Comparison of ENCODE assay signal across 19 mouse cellular contexts in genomic region chr1:151596562-151596961, GRCm38 (mm10). TPM values are rescaled to one million over a fixed set of nuclear protein-coding genes. Genes with fewer than 3 reads are reported as not detected.
A peak's percentile ranks its signal among the peaks of the same experiment; 100 is the strongest.
DNase-seq lines count a peak whose midpoint lies in the region; ATAC-seq and TF ChIP-seq lines count a peak whose summit lies in the region.
"Had no signal": no experiment of that assay in that cellular context is flagged by ENCODE, and none has a peak within 500 bp of the region (broad histone marks: within the 10 kb centered on the region; RNA-seq: fewer than 3 reads in every experiment).

No protein-coding gene starts in this region.

- DNase-seq in gastrocnemius, adult 2 months: peak; percentile 51
- no peak for DNase-seq in gastrocnemius, postnatal 10 days
- DNase-seq in stomach, postnatal 0 days (ENCODE audit: low spot score): no peak
- DNase-seq in lung, adult 18-20 months: no peak
- no peak for DNase-seq in cerebellum, postnatal 25 days
- DNase-seq: adrenal gland, postnatal 10 days; cerebellum, adult 9-10 months; lung, embryonic 14.5 days; thymus, postnatal 14 days had no signal

- no peaks in the 10 kb centered on the region for H3K27me3 ChIP-seq in kidney, embryonic 16.5 days (ENCODE audit: insufficient read depth, low read length)
- no peaks in the 10 kb centered on the region for H3K27me3 ChIP-seq in kidney, embryonic 14.5 days (ENCODE audit: control insufficient read depth, insufficient read depth, low read length)
- H3K27me3 ChIP-seq in stomach, embryonic 16.5 days (ENCODE audit: control insufficient read depth, insufficient read depth, low read length): no peaks in the 10 kb centered on the region
- H3K27me3 ChIP-seq in stomach, postnatal 0 days (ENCODE audit: control insufficient read depth, insufficient read depth, low read length): no peaks in the 10 kb centered on the region
- H3K27me3 ChIP-seq: embryonic facial prominence, embryonic 15.5 days; heart, embryonic 15.5 days; hindbrain, embryonic 12.5 days; kidney, embryonic 15.5 days; midbrain, embryonic 13.5 days had no signal

- TF ChIP-seq EP300 in stomach, postnatal 0 days (optimal IDR thresholded peaks at IDR 0.05): no peak

- TF ChIP-seq CTCF in gastrocnemius, adult 2 months (IDR thresholded peaks at IDR 0.05): no peak
- TF ChIP-seq CTCF in stomach, postnatal 0 days (IDR thresholded peaks at IDR 0.05; ENCODE audit: low read depth): no peak

- H3K36me3 ChIP-seq in kidney, embryonic 16.5 days (ENCODE audit: insufficient read depth, low read length): no peaks in the 10 kb centered on the region
- no peaks in the 10 kb centered on the region for H3K36me3 ChIP-seq in kidney, embryonic 14.5 days (ENCODE audit: control insufficient read depth, insufficient read depth, low read length)
- H3K36me3 ChIP-seq in stomach, embryonic 16.5 days (ENCODE audit: control insufficient read depth, insufficient read depth, low read length): no peaks in the 10 kb centered on the region
- H3K36me3 ChIP-seq in stomach, postnatal 0 days (ENCODE audit: control insufficient read depth, insufficient read depth, low read length): no peaks in the 10 kb centered on the region
- H3K36me3 ChIP-seq: embryonic facial prominence, embryonic 15.5 days; heart, embryonic 15.5 days; hindbrain, embryonic 12.5 days; kidney, embryonic 15.5 days; midbrain, embryonic 13.5 days had no signal

- no peak overlapping the region for H3K4me2 ChIP-seq in kidney, embryonic 16.5 days (replicated peaks; ENCODE audit: low read depth, low read length)
- H3K4me2 ChIP-seq in kidney, embryonic 14.5 days (replicated peaks; ENCODE audit: low read depth, low read length): no peak overlapping the region
- no peak overlapping the region for H3K4me2 ChIP-seq in stomach, embryonic 16.5 days (ENCODE audit: low read depth, low read length)
- H3K4me2 ChIP-seq in stomach, postnatal 0 days (replicated peaks; ENCODE audit: low read depth): no peak overlapping the region
- H3K4me2 ChIP-seq: embryonic facial prominence, embryonic 15.5 days; heart, embryonic 15.5 days; hindbrain, embryonic 12.5 days; kidney, embryonic 15.5 days; lung, embryonic 14.5 days; midbrain, embryonic 13.5 days had no signal

- peak overlapping the region; percentile 66 for H3K27ac ChIP-seq in gastrocnemius, adult 2 months
- H3K27ac ChIP-seq in kidney, embryonic 16.5 days (ENCODE audit: low read length): no peak overlapping the region
- H3K27ac ChIP-seq in kidney, embryonic 14.5 days (ENCODE audit: low read depth, low read length): no peak overlapping the region
- H3K27ac ChIP-seq in stomach, embryonic 16.5 days (ENCODE audit: low read length): 0 out of 2 replicates have a peak overlapping the region, but pooled peaks have one; percentile 8
- no peak overlapping the region for H3K27ac ChIP-seq in stomach, postnatal 0 days (replicated peaks)
- H3K27ac ChIP-seq: embryonic facial prominence, embryonic 15.5 days; heart, embryonic 15.5 days; hindbrain, embryonic 12.5 days; kidney, embryonic 15.5 days; midbrain, embryonic 13.5 days had no signal

- peak overlapping the region; percentile 32 for H3K4me3 ChIP-seq in gastrocnemius, adult 2 months
- no peak overlapping the region for H3K4me3 ChIP-seq in kidney, embryonic 16.5 days (ENCODE audit: low read length)
- no peak overlapping the region for H3K4me3 ChIP-seq in kidney, embryonic 14.5 days (ENCODE audit: low read length)
- no peak overlapping the region for H3K4me3 ChIP-seq in stomach, embryonic 16.5 days (replicated peaks; ENCODE audit: low read length)
- no peak overlapping the region for H3K4me3 ChIP-seq in stomach, postnatal 0 days (ENCODE audit: low read depth, low read length)
- H3K4me3 ChIP-seq: embryonic facial prominence, embryonic 15.5 days; heart, embryonic 15.5 days; hindbrain, embryonic 12.5 days; kidney, embryonic 15.5 days; midbrain, embryonic 13.5 days had no signal

- H3K4me1 ChIP-seq in kidney, embryonic 16.5 days (ENCODE audit: insufficient read depth, low read length): peaks cover 9% of the 10 kb centered on the region; the same call in 1 of the 2 replicates
- no peaks in the 10 kb centered on the region for H3K4me1 ChIP-seq in kidney, embryonic 14.5 days (ENCODE audit: control insufficient read depth, insufficient read depth, low read length)
- peaks cover 16% of the 10 kb centered on the region; the same call in 1 of the 2 replicates for H3K4me1 ChIP-seq in stomach, embryonic 16.5 days (ENCODE audit: control insufficient read depth, insufficient read depth, low read length)
- H3K4me1 ChIP-seq in stomach, postnatal 0 days (replicated peaks; ENCODE audit: control insufficient read depth, insufficient read depth): no peaks in the 10 kb centered on the region

- intact Hi-C loops in gastrocnemius, adult 2 months (cut with DNase I): no loop called here

- peak; percentile 51; the same call in 1 of the 2 replicates for ATAC-seq in kidney, embryonic 16.5 days (ENCODE audit: low FRiP score, low TSS enrichment)
- ATAC-seq in kidney, embryonic 14.5 days (ENCODE audit: low FRiP score, low TSS enrichment): no peak
- no peak for ATAC-seq in stomach, embryonic 16.5 days (ENCODE audit: insufficient read depth, low FRiP score)
- ATAC-seq in stomach, postnatal 0 days (ENCODE audit: low FRiP score, low TSS enrichment): no peak
- ATAC-seq: forebrain, embryonic 14.5 days; intestine, postnatal 0 days; midbrain, embryonic 13.5 days had no signal

- 53% methylated on average over 8 of the region's 8 CpGs for WGBS in kidney, embryonic 16.5 days
- 54% methylated on average over 8 of the region's 8 CpGs for WGBS in kidney, embryonic 14.5 days
- WGBS in stomach, embryonic 16.5 days: 47% methylated on average over 8 of the region's 8 CpGs
- 41% methylated on average over 8 of the region's 8 CpGs for WGBS in stomach, postnatal 0 days

- H3K9me3 ChIP-seq in kidney, embryonic 16.5 days (ENCODE audit: low read length): no peaks in the 10 kb centered on the region
- H3K9me3 ChIP-seq in kidney, embryonic 14.5 days (ENCODE audit: control insufficient read depth, low read length): no peaks in the 10 kb centered on the region
- no peaks in the 10 kb centered on the region for H3K9me3 ChIP-seq in stomach, embryonic 16.5 days (replicated peaks; ENCODE audit: control insufficient read depth, low read length)
- no peaks in the 10 kb centered on the region for H3K9me3 ChIP-seq in stomach, postnatal 0 days (ENCODE audit: control insufficient read depth, low read length)
- H3K9me3 ChIP-seq: embryonic facial prominence, embryonic 15.5 days; heart, embryonic 15.5 days; hindbrain, embryonic 12.5 days; kidney, embryonic 15.5 days had no signal

- no peak overlapping the region for H3K9ac ChIP-seq in kidney, embryonic 16.5 days (replicated peaks; ENCODE audit: low read length)
- no peak overlapping the region for H3K9ac ChIP-seq in kidney, embryonic 14.5 days (ENCODE audit: low read depth, low read length)
- no peak overlapping the region for H3K9ac ChIP-seq in stomach, embryonic 16.5 days (ENCODE audit: low read length)
- no peak overlapping the region for H3K9ac ChIP-seq in stomach, postnatal 0 days (ENCODE audit: low read length)
- H3K9ac ChIP-seq: embryonic facial prominence, embryonic 15.5 days; heart, embryonic 15.5 days; hindbrain, embryonic 12.5 days; kidney, embryonic 15.5 days; lung, embryonic 14.5 days; midbrain, embryonic 13.5 days had no signal

RNA-seq across cellular contexts. Expression of gene Fam129a, which starts 25.6 kb away (rescaled TPM):
- total RNA-seq in gastrocnemius, adult 2 months (2021): 10 to 100 TPM in 1 of 2 experiments, 1 to 10 TPM in 1; 7.9 to 10.2 TPM
- 10 to 100 TPM; 35.8 to 45.5 TPM for total RNA-seq in gastrocnemius, postnatal 10 days (2021)
- polyA plus RNA-seq in kidney, embryonic 16.5 days (2015; fragmentation: Nextera tagmentation; extraction: Ambion mirVana): 11.1 and 11.8 TPM in 2 replicates
- polyA plus RNA-seq in kidney, embryonic 14.5 days (2014; fragmentation: Nextera tagmentation; extraction: Ambion mirVana): 3.1 and 5.9 TPM in 2 replicates
- 22.7 and 25.0 TPM in 2 replicates for polyA plus RNA-seq in stomach, embryonic 16.5 days (2015; fragmentation: Nextera tagmentation; extraction: Ambion mirVana)
- 17.7 and 23.5 TPM in 2 replicates for polyA plus RNA-seq in stomach, postnatal 0 days (2015; fragmentation: Nextera tagmentation; extraction: Ambion mirVana)

Comparison
In these comparisons a context has a peak if more than half of its experiments do, and no peak if none do; other contexts are left out.
1. H3K27ac ChIP-seq: peak in gastrocnemius, adult 2 months (single experiment) and stomach, embryonic 16.5 days (single experiment); none in kidney, embryonic 16.5 days (single experiment), kidney, embryonic 14.5 days (single experiment) and stomach, postnatal 0 days (single experiment).